In the genomic region with DNA sequence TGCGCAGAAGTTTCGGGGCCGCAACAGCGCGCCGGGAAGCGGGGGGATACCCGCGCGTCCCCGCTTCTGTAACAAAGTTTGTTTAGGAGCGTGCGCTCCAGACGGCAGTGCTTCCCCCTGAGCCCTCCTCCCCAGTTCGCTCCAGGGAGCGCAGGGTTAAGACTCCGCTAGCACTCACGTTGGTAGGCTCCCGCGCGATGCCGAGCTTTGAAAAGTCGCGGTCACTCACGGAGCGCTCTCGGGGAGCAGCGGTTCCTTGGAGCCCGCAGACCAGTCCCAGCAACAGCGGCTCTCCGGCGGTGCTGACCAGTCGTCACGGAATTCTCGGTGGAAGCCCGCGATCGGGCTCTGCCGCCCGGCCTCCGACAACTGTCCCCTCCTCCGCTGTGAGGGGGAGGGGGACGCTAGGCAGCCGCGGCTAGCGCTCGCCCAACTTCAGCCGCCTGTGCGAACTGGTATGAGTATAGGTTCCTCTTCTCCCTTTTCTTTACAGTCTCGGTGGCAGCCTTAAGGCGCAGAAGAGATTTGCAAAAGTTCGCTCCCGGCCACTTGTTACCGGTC, we compare ENCODE assay signal across 8 mouse cellular contexts. TPM values are rescaled to one million over a fixed set of nuclear protein-coding genes. Genes with fewer than 3 reads are reported as not detected.
DNase-seq lines count a peak whose midpoint lies in the region; ATAC-seq and TF ChIP-seq lines count a peak whose summit lies in the region.

No protein-coding gene starts in this region.

- no peak for DNase-seq in heart, adult 8-10 months (ENCODE audit: low spot score)
- DNase-seq in embryo, embryonic 9.5 days (ENCODE audit: extremely low spot score): peak; percentile 74
- DNase-seq in gastrocnemius, postnatal 4 days (ENCODE audit: low spot score in 2 of 2): peak; percentile 54 to 60
- peak; percentile 78 for DNase-seq in kidney, postnatal 10 days
- DNase-seq in lung, embryonic 14.5 days: peak; percentile 76
- DNase-seq in ovary, adult 18-20 months (ENCODE audit: low spot score): peak; percentile 45
- peak; percentile 48 for DNase-seq in thymus, postnatal 0 days (ENCODE audit: low spot score)

- H3K4me2 ChIP-seq in heart, embryonic 12.5 days: peak overlapping the region; percentile 85
- H3K4me2 ChIP-seq in lung, embryonic 14.5 days: peak overlapping the region; percentile 85

- TF ChIP-seq CTCF in lung, embryonic 14.5 days (IDR thresholded peaks at IDR 0.05; ENCODE audit: low read depth): no peak

- no peak for ATAC-seq in heart, embryonic 12.5 days (ENCODE audit: insufficient number of reproducible peaks, low FRiP score)
- no peak for ATAC-seq in lung, embryonic 14.5 days (ENCODE audit: insufficient read depth)

- WGBS in heart, embryonic 12.5 days: under 1% methylated on average over 54 of the region's 54 CpGs
- under 1% methylated on average over 52 of the region's 54 CpGs for WGBS in lung, embryonic 14.5 days

- peak overlapping the region; percentile 99 for H3K9ac ChIP-seq in heart, embryonic 12.5 days
- H3K9ac ChIP-seq in lung, embryonic 14.5 days: peak overlapping the region; percentile 96

- H3K4me1 ChIP-seq in heart, embryonic 12.5 days (replicated peaks): peaks cover 14% of the 10 kb centered on the region
- 0 out of 2 replicates have a peak, but pooled peaks cover 7% of the 10 kb centered on the region for H3K4me1 ChIP-seq in lung, embryonic 14.5 days (ENCODE audit: insufficient read depth)

- no peaks in the 10 kb centered on the region for H3K27me3 ChIP-seq in heart, embryonic 12.5 days (replicated peaks)
- no peaks in the 10 kb centered on the region for H3K27me3 ChIP-seq in lung, embryonic 14.5 days (ENCODE audit: insufficient read depth, low read length)

- H3K4me3 ChIP-seq in heart, embryonic 12.5 days: peak overlapping the region; percentile 95
- H3K4me3 ChIP-seq in lung, embryonic 14.5 days (ENCODE audit: low read depth, low read length): peak overlapping the region; percentile 86

- no peaks in the 10 kb centered on the region for H3K36me3 ChIP-seq in heart, embryonic 12.5 days
- peaks cover 19% of the 10 kb centered on the region for H3K36me3 ChIP-seq in lung, embryonic 14.5 days (ENCODE audit: insufficient read depth)

- H3K9me3 ChIP-seq in heart, embryonic 12.5 days (replicated peaks): no peaks in the 10 kb centered on the region
- no peaks in the 10 kb centered on the region for H3K9me3 ChIP-seq in lung, embryonic 14.5 days (ENCODE audit: low read depth, low read length)

- peak overlapping the region; percentile 100 for H3K27ac ChIP-seq in heart, embryonic 12.5 days (ENCODE audit: poor library complexity, severe bottlenecking)
- H3K27ac ChIP-seq in lung, embryonic 14.5 days (ENCODE audit: low read depth): peak overlapping the region; percentile 99

RNA-seq across cellular contexts. Expression of a gene that starts 0.6 kb away (rescaled TPM):
- 95.0 and 95.1 TPM in 2 replicates for polyA plus RNA-seq in heart, embryonic 12.5 days (2016; fragmentation: Nextera tagmentation; extraction: Ambion mirVana)
- total RNA-seq in heart, adult 8-10 months (2022): 10 to 100 TPM; 38.5 to 58.4 (median 49.5) TPM
- total RNA-seq in gastrocnemius, postnatal 4 days (2021): 10 to 100 TPM; 54.6 to 74.7 TPM
- polyA plus RNA-seq in lung, embryonic 14.5 days (2014; fragmentation: Nextera tagmentation; extraction: Ambion mirVana): 67.1 and 71.5 TPM in 2 replicates
- polyA plus RNA-seq in thymus, postnatal 0 days (2015; fragmentation: Nextera tagmentation; extraction: Ambion mirVana): 10.3 and 11.3 TPM in 2 replicates
